Mouse (Mus musculus) brain, embryonic 14.5 days (tissue): ENCODE data around the gene Tapt1.

Source experiments
- CTCF ChIP-seq: fragments of 200-500 bp; IDR thresholded peaks from 2 replicates; pipeline ENCODE4 v1.5.1; 2012; ENCODE audit warnings: inconsistent platforms, mild to moderate bottlenecking, moderate library complexity, borderline replicate concordance; ENCODE audit not compliant: insufficient read depth, insufficient read length; ENCODE audit errors: extremely low read depth
- POLR2A ChIP-seq: fragments of 200-500 bp; IDR thresholded peaks from 2 replicates; pipeline ENCODE4 v1.6.1; 2012; ENCODE audit warnings: mild to moderate bottlenecking, inconsistent platforms, borderline replicate concordance; ENCODE audit not compliant: poor library complexity, insufficient read depth, insufficient read length, severe bottlenecking; ENCODE audit errors: extremely low read depth

DNA sequence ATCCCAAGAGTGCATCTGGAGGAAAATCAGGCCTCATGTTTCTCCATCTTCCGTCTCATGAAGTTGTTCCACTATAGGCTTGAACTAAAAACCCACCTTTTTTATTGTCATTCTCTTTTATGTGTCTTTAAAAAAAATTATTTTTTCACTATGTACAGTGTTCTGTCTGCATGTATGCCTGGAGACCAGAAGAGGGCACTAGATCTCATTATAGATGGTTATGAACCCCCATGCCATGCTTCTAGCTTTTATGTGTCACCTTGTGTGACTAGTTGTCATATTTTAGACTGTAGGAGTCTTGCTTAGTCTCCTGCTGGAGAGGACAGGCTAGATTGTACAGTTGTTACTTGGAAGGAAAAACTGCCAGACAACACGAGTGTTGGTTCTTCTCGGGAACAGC is 63.1 kb downstream of the Tapt1 start:
- no peak for TF ChIP-seq POLR2A
- TF ChIP-seq CTCF = no peak
